Mouse (Mus musculus): ENCODE measurements around the gene Rrp36. TPM values are rescaled to one million over a fixed set of nuclear protein-coding genes. Genes with fewer than 3 reads are reported as not detected.

The Rrp36 gene
- polyA plus RNA-seq, 1 experiment from 2014 or later: 49.0 TPM

DNA sequence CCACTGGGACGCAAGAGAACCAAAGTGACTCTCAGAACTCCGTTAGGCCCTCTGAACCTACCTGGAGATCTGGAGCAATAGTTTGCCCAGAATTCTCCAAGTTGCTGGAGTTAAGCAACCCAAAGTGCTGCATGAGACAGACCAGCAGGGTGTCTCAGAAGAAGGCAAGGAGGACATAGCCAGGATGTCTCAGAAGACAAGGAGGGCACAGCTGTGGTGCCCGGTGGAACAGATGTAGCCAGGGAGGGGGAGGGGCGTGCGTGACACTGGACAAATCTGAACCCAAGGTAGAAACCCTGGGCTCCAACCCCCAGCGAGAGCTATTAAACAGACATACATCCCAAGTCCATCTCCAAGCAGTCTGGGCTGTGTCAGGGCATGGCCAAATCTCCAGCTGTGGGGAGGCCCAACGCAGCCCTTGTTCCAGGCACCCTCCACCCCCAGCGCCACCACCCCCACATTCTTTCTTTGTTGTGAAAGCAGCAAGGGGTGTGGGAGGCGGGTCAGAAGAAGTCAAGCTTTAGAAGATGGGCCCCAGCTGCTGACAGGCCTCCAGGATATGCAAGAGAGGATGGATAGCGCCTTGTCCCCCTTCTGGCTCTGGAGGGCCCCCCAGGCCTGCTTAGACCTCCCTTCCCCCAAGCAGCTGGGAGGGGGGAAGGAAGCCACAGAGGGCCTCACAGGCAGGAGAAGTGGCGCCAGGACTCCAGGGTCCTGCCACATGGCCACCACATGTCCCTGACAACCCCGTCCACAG, 44.3 kb downstream of the Rrp36 start:
- 22% methylated on average over 12 of the region's 12 CpGs for WGBS

DNA sequence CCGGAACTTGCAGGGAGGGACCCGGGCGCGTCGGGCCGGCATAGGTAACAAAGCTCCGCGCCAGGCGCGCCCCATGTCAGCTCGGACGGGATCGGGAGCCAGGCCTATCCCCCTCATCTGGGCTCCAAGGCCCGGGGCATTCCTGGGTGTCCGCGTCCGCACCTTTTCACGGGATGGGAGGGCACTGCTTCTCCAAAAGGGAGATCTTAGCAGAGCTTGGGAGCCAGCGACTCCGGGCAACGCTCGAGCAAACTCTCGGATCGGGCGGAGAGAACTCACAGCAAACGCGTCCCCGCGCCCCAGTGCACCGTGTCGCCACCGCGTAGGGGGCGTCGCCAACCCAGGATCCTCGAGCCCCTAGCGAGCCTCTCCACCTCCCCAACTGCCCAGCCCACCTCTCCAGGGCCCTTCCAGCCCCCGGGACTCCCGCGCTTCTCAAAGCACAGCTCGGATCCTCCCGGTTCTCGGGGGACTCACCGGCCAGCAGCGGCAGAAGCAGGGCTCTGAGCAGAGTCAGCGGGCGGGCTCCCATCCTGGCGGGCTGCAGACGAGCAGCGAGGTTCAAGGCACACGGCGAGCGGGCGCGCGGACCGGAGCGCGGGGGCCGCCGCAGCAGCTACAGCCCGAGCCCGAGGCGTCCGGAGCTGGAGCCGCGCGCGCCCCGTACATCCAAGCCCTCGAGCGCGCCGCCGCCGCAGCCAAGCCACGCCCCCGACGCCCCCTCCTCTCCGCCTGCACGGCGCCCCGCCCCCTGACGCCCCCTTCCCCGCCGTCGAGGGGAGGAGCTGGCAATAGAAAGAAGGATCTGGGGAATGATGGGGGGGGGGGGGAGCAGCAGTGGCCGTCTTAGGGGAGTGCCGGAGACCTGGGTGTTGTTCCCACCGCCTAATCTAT, 45.1 kb downstream of the Rrp36 start, which contains the start of gene Ptk7:
Ptk7 (minus strand) TSS at position 714 of the 894 bp plus-strand sequence.
- Histone ChIP-seq H3K4me2 (replicated peaks; ENCODE audit: low read depth) (peak within 1 kb of the TSS; percentile 90), H3K27ac (ENCODE audit: low read depth, low read length) (peak within 1 kb of the TSS; percentile 74), H3K27me3 (replicated peaks; ENCODE audit: control insufficient read depth, insufficient read depth, low read length) (no peaks in the 10 kb centered on the region), H3K9me3 (ENCODE audit: control insufficient read depth) (no peaks in the 10 kb centered on the region), H3K4me3 (ENCODE audit: low read depth, low read length) (peak within 1 kb of the TSS; percentile 70), H3K4me1 (replicated peaks; ENCODE audit: control insufficient read depth, insufficient read depth, low read length) (peaks cover 6% of the 10 kb centered on the region; the same call in 1 of the 2 replicates), H3K9ac (ENCODE audit: low read depth, low read length) (peak within 1 kb of the TSS; percentile 82), H3K36me3 (ENCODE audit: control insufficient read depth, insufficient read depth) (peaks cover 28% of the 10 kb centered on the region)
- no peak for TF ChIP-seq CTCF (IDR thresholded peaks at IDR 0.05; ENCODE audit: low read depth)
- under 1% methylated on average over 69 of the region's 90 CpGs for WGBS
- peak; percentile 46 for ATAC-seq

More for the DNA sequence above, 44.3 kb downstream of the Rrp36 start:
- peaks cover 36% of the 10 kb centered on the region for H3K36me3 ChIP-seq (ENCODE audit: control insufficient read depth, insufficient read depth)
- peak overlapping the region; percentile 70 for H3K4me3 ChIP-seq (ENCODE audit: low read depth, low read length)
- no peaks in the 10 kb centered on the region; the same call in 1 of the 2 replicates for H3K4me1 ChIP-seq (replicated peaks; ENCODE audit: control insufficient read depth, insufficient read depth, low read length)
- H3K27ac ChIP-seq (ENCODE audit: low read depth, low read length): peak overlapping the region; percentile 55
- H3K27me3 ChIP-seq (replicated peaks; ENCODE audit: control insufficient read depth, insufficient read depth, low read length): no peaks in the 10 kb centered on the region
- no peaks in the 10 kb centered on the region for H3K9me3 ChIP-seq (ENCODE audit: control insufficient read depth)
- peak; percentile 46 for ATAC-seq
- H3K9ac ChIP-seq (ENCODE audit: low read depth, low read length): peak overlapping the region; percentile 82
- TF ChIP-seq CTCF (IDR thresholded peaks at IDR 0.05; ENCODE audit: low read depth): peak; percentile 19; the same call in 1 of the 2 replicates
- H3K4me2 ChIP-seq (replicated peaks; ENCODE audit: low read depth): peak overlapping the region; percentile 90

DNA sequence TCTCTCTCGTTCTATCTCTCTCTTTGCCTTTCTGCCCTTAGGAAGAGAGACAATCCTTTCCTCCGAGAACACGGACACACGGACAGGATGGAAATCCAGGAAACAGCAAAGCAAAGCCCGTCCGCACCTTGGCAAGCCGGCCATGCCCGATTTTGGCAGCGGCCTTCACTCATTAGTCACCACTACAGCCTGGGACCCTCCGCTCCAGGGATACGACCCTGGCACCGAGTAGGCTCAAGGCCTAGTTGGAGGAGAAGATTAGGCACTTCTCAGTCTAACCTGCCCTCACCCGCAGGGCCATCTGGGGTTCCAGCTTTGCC, 45.7 kb downstream of the Rrp36 start:
- no peak for TF ChIP-seq CTCF (IDR thresholded peaks at IDR 0.05; ENCODE audit: low read depth)
- H3K27ac ChIP-seq (ENCODE audit: low read depth, low read length): peak overlapping the region; percentile 74
- H3K4me2 ChIP-seq (replicated peaks; ENCODE audit: low read depth): peak overlapping the region; percentile 90
- no peaks in the 10 kb centered on the region for H3K27me3 ChIP-seq (replicated peaks; ENCODE audit: control insufficient read depth, insufficient read depth, low read length)
- H3K4me3 ChIP-seq (ENCODE audit: low read depth, low read length): peak overlapping the region; percentile 70
- H3K9ac ChIP-seq (ENCODE audit: low read depth, low read length): peak overlapping the region; percentile 82
- no peak for ATAC-seq
- H3K4me1 ChIP-seq (replicated peaks; ENCODE audit: control insufficient read depth, insufficient read depth, low read length): peaks cover 6% of the 10 kb centered on the region; the same call in 1 of the 2 replicates
- H3K9me3 ChIP-seq (ENCODE audit: control insufficient read depth): no peaks in the 10 kb centered on the region
- WGBS: 1% methylated on average over 13 of the region's 13 CpGs
- H3K36me3 ChIP-seq (ENCODE audit: control insufficient read depth, insufficient read depth): peaks cover 23% of the 10 kb centered on the region

DNA sequence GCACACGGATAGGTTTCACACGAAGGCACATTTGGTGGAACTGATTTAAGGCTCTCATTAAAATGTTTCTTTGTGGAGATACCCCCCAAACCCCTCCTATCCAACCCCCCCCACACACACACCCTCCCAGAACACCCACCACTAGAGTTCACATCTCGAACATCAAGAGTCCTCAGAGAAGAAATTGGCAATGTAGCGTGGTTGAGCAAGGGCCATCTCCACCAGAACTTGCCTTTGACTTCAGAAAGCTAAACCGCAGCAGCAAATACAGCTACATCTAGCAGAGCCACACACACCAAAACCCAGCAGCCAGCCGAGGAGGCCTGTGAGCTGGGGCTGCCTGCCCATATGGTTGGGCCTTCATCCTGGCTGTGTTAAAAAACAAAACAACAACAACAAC, 46.7 kb downstream of the Rrp36 start:
- ATAC-seq: no peak
- Histone ChIP-seq H3K27me3 (replicated peaks; ENCODE audit: control insufficient read depth, insufficient read depth, low read length) (no peaks in the 10 kb centered on the region), H3K9ac (ENCODE audit: low read depth, low read length) (no peak overlapping the region), H3K4me3 (ENCODE audit: low read depth, low read length) (peak overlapping the region; percentile 70), H3K4me2 (replicated peaks; ENCODE audit: low read depth) (peak overlapping the region; percentile 90), H3K9me3 (ENCODE audit: control insufficient read depth) (no peaks in the 10 kb centered on the region), H3K36me3 (ENCODE audit: control insufficient read depth, insufficient read depth) (peaks cover 12% of the 10 kb centered on the region), H3K27ac (ENCODE audit: low read depth, low read length) (no peak overlapping the region), H3K4me1 (replicated peaks; ENCODE audit: control insufficient read depth, insufficient read depth, low read length) (peaks cover 6% of the 10 kb centered on the region; the same call in 1 of the 2 replicates)
- 51% methylated on average over 6 of the region's 6 CpGs for WGBS
- no peak for TF ChIP-seq CTCF (IDR thresholded peaks at IDR 0.05; ENCODE audit: low read depth)

DNA sequence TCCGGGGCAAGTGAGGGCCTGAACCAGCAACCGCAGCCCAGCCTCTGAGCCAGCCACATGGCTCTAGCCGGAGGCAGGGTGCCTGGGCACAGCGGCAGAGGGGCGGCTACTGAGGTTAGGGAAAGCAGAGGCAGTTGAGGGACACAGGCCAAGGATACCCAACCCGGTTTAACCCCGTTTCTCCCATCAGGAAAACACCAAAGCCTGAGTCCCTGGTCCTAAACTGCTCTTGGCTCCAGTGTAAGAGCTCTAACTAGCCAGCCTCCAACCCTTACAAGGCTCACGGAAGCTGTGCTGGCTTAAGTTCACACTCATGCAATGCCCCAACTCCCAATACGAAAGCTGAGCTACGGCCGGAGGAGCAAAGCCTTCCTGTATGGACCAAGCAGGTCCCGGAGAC, 49.6 kb downstream of the Rrp36 start:
- no peak overlapping the region; the same call in 1 of the 2 replicates for H3K9ac ChIP-seq (ENCODE audit: low read depth, low read length)
- no peak for ATAC-seq
- no peak overlapping the region for H3K4me3 ChIP-seq (ENCODE audit: low read depth, low read length)
- no peaks in the 10 kb centered on the region for H3K9me3 ChIP-seq (ENCODE audit: control insufficient read depth)
- H3K36me3 ChIP-seq (ENCODE audit: control insufficient read depth, insufficient read depth): no peaks in the 10 kb centered on the region
- 79% methylated on average over 12 of the region's 12 CpGs for WGBS
- no peak for TF ChIP-seq CTCF (IDR thresholded peaks at IDR 0.05; ENCODE audit: low read depth)
- H3K4me1 ChIP-seq (replicated peaks; ENCODE audit: control insufficient read depth, insufficient read depth, low read length): peaks cover 12% of the 10 kb centered on the region; the same call in 1 of the 2 replicates
- 0 out of 2 replicates have a peak overlapping the region, but pooled peaks have one; percentile 13 for H3K4me2 ChIP-seq (replicated peaks; ENCODE audit: low read depth)
- H3K27me3 ChIP-seq (replicated peaks; ENCODE audit: control insufficient read depth, insufficient read depth, low read length): no peaks in the 10 kb centered on the region
- H3K27ac ChIP-seq (ENCODE audit: low read depth, low read length): 0 out of 2 replicates have a peak overlapping the region, but pooled peaks have one; percentile 1

Data from intestine, postnatal 0 days (tissue).